10 mouse cellular contexts compared by ENCODE assay signal in genomic region chr15:91012793-91013580, GRCm38 (mm10). TPM values are rescaled to one million over a fixed set of nuclear protein-coding genes. Genes with fewer than 3 reads are reported as not detected.
DNase-seq lines count a peak whose midpoint lies in the region; ATAC-seq and TF ChIP-seq lines count a peak whose summit lies in the region.
"Had no signal": no experiment of that assay in that cellular context is flagged by ENCODE, and none has a peak within 500 bp of the region (broad histone marks: within the 10 kb centered on the region; RNA-seq: fewer than 3 reads in every experiment).

No protein-coding gene starts in this region.

- H3K9me3 ChIP-seq in forebrain, embryonic 15.5 days, result no peaks in the 10 kb centered on the region
- no peaks in the 10 kb centered on the region for H3K9me3 ChIP-seq in kidney, postnatal 0 days (replicated peaks; ENCODE audit: low read length)
- H3K9me3 ChIP-seq in neural tube, embryonic 13.5 days, result no peaks in the 10 kb centered on the region

- TF ChIP-seq CTCF in kidney, postnatal 0 days (IDR thresholded peaks at IDR 0.05; ENCODE audit: low read depth), result no peak

- 3% methylated on average over 6 of the region's 6 CpGs for WGBS in forebrain, embryonic 15.5 days
- WGBS in kidney, postnatal 0 days, result 29% methylated on average over 6 of the region's 6 CpGs
- 21% methylated on average over 6 of the region's 6 CpGs for WGBS in neural tube, embryonic 13.5 days

- intact Hi-C loops in gastrocnemius, postnatal 14 days (cut with DNase I; ENCODE audit: low total_unique reads), result no loop called here

- no peak overlapping the region for H3K9ac ChIP-seq in forebrain, embryonic 15.5 days (replicated peaks)
- no peak overlapping the region for H3K9ac ChIP-seq in kidney, postnatal 0 days (ENCODE audit: low read depth, low read length)
- H3K9ac ChIP-seq in neural tube, embryonic 13.5 days, result no peak overlapping the region

- H3K4me1 ChIP-seq in forebrain, embryonic 15.5 days, result peaks cover 61% of the 10 kb centered on the region
- H3K4me1 ChIP-seq in kidney, postnatal 0 days (replicated peaks; ENCODE audit: insufficient read depth, low read length), result no peaks in the 10 kb centered on the region
- H3K4me1 ChIP-seq in neural tube, embryonic 13.5 days (replicated peaks), result peaks cover 68% of the 10 kb centered on the region

- no peak overlapping the region for H3K4me2 ChIP-seq in forebrain, embryonic 15.5 days (replicated peaks)
- peak overlapping the region; percentile 43 for H3K4me2 ChIP-seq in kidney, postnatal 0 days (ENCODE audit: low read length)
- H3K4me2 ChIP-seq in neural tube, embryonic 13.5 days, result no peak overlapping the region

- no peak for ATAC-seq in forebrain, embryonic 15.5 days (replicated peaks)
- ATAC-seq in kidney, postnatal 0 days (replicated peaks; ENCODE audit: low FRiP score, low read depth), result peak; percentile 54
- no peak for ATAC-seq in neural tube, embryonic 13.5 days (ENCODE audit: low read depth)
- no peak for ATAC-seq in activated CD4-positive, CD25-positive, alpha-beta regulatory T cell, adult 4 months

- H3K36me3 ChIP-seq in forebrain, embryonic 15.5 days, result no peaks in the 10 kb centered on the region
- H3K36me3 ChIP-seq in kidney, postnatal 0 days (ENCODE audit: insufficient read depth, low read length), result no peaks in the 10 kb centered on the region
- H3K36me3 ChIP-seq in neural tube, embryonic 13.5 days, result no peaks in the 10 kb centered on the region

- H3K27ac ChIP-seq in forebrain, embryonic 15.5 days (replicated peaks), result peak overlapping the region; percentile 65
- H3K27ac ChIP-seq in kidney, postnatal 0 days, result peak overlapping the region; percentile 77
- H3K27ac ChIP-seq in neural tube, embryonic 13.5 days (replicated peaks), result peak overlapping the region; percentile 73

- DNase-seq in kidney, adult 11 months, result peak; percentile 9
- DNase-seq in kidney, postnatal 25 days, result no peak
- DNase-seq in kidney, postnatal 0 days (ENCODE audit: low spot score), result peak; percentile 12
- DNase-seq in right cerebral cortex, postnatal 25 days, result no peak
- no peak for DNase-seq in gastrocnemius, postnatal 14 days
- DNase-seq: B cell, adult 2 months had no signal

- no peaks in the 10 kb centered on the region for H3K27me3 ChIP-seq in forebrain, embryonic 15.5 days
- no peaks in the 10 kb centered on the region for H3K27me3 ChIP-seq in kidney, postnatal 0 days (ENCODE audit: insufficient read depth, low read length)
- no peaks in the 10 kb centered on the region for H3K27me3 ChIP-seq in neural tube, embryonic 13.5 days

- H3K4me3 ChIP-seq in forebrain, embryonic 15.5 days, result no peak overlapping the region
- H3K4me3 ChIP-seq in kidney, postnatal 0 days (replicated peaks; ENCODE audit: low read depth, low read length), result no peak overlapping the region
- H3K4me3 ChIP-seq in neural tube, embryonic 13.5 days, result no peak overlapping the region
- H3K4me3 ChIP-seq: myocyte had no signal

RNA-seq across cellular contexts. Expression of gene Kif21a, which starts 36.8 kb away (rescaled TPM):
- polyA plus RNA-seq in forebrain, embryonic 15.5 days (2015; fragmentation: Nextera tagmentation; extraction: Ambion mirVana), result 52.3 and 54.2 TPM in 2 replicates
- 12.9 and 14.0 TPM in 2 replicates for polyA plus RNA-seq in kidney, postnatal 0 days (2015; fragmentation: Nextera tagmentation; extraction: Ambion mirVana)
- polyA plus RNA-seq in neural tube, embryonic 13.5 days (2015; fragmentation: Nextera tagmentation; extraction: Ambion mirVana), result 42.0 and 46.0 TPM in 2 replicates
- total RNA-seq in gastrocnemius, postnatal 14 days (2021), result 1 to 10 TPM; 5.7 to 6.8 TPM
- polyA plus RNA-seq in activated CD4-positive, CD25-positive, alpha-beta regulatory T cell, adult 4 months (2017; shearing (Covaris generic)), result not detected

Comparison
In these comparisons a context has a peak if more than half of its experiments do, and no peak if none do; other contexts are left out.
1. DNase-seq: peak in kidney, adult 11 months (single experiment) and kidney, postnatal 0 days (single experiment); none in kidney, postnatal 25 days (0 of 2), right cerebral cortex, postnatal 25 days (single experiment) and gastrocnemius, postnatal 14 days (single experiment).
2. RNA of gene Kif21a, which starts 36.8 kb away (polyA plus RNA-seq): 52.3 to 54.2 TPM in forebrain, embryonic 15.5 days, 42.0 to 46.0 TPM in neural tube, embryonic 13.5 days and 12.9 to 14.0 TPM in kidney, postnatal 0 days; not detected in activated CD4-positive, CD25-positive, alpha-beta regulatory T cell, adult 4 months; every median in the first group is over 10 times any median in the second.
3. Peak in every context shown above with its lines, with median percentiles within 50 percentile points of each other: H3K27ac ChIP-seq.